Mouse (Mus musculus) G1E (cell line): ENCODE data around the gene Stk32c. TPM values are rescaled to one million over a fixed set of nuclear protein-coding genes. Genes with fewer than 3 reads are reported as not detected.

Experiments
- ATAC-seq: 2 replicates; pipeline ENCODE4 v1.8.0; 2016; ENCODE audit warnings: mild to moderate bottlenecking; ENCODE audit not compliant: insufficient number of reproducible peaks, poor library complexity, low FRiP score, severe bottlenecking; ENCODE audit errors: extremely low read depth
- DNase-seq: peaks from one replicate; pipeline ENCODE4 v3.0.0; 2012; ENCODE audit warnings: low spot score
- H3K27me3 ChIP-seq: 2 replicates; pipeline ENCODE4 v1.6.1; 2012; ENCODE audit warnings: mild to moderate bottlenecking, low read length, inconsistent platforms; ENCODE audit not compliant: insufficient read depth
- H3K36me3 ChIP-seq: replicated peaks from 2 replicates; pipeline ENCODE3; 2012; ENCODE audit warnings: mild to moderate bottlenecking, inconsistent platforms
- H3K4me1 ChIP-seq: 2 replicates; pipeline ENCODE4 v1.6.1; 2012; ENCODE audit warnings: low read depth, low read length, inconsistent platforms, mixed read lengths; ENCODE audit not compliant: insufficient read depth
- H3K4me3 ChIP-seq: 2 replicates; pipeline ENCODE4 v1.5.1; 2012; ENCODE audit warnings: low read depth, mild to moderate bottlenecking, inconsistent platforms, low read length, moderate library complexity, mixed read lengths
- H3K9me3 ChIP-seq: replicated peaks from 2 replicates; pipeline ENCODE4 v1.6.1; 2012; ENCODE audit warnings: inconsistent platforms
- CTCF ChIP-seq: IDR thresholded peaks from 2 replicates; pipeline ENCODE4 v1.5.1; 2012; ENCODE audit warnings: low read depth, low read length, inconsistent platforms, mixed read lengths
- GATA1 ChIP-seq: IDR thresholded peaks from 2 replicates; pipeline ENCODE4 v1.6.1; 2012; ENCODE audit warnings: borderline replicate concordance, low read length, inconsistent platforms, mixed read lengths
- GATA2 ChIP-seq: IDR thresholded peaks from 2 replicates; pipeline ENCODE4 v1.6.1; 2012; ENCODE audit warnings: low read depth, low read length, inconsistent platforms, borderline replicate concordance
- POLR2AphosphoS5 ChIP-seq: IDR thresholded peaks from 2 replicates; pipeline ENCODE4 v1.6.1; 2012; ENCODE audit warnings: low read depth, low read length, inconsistent platforms; ENCODE audit not compliant: insufficient replicate concordance
- TAL1 ChIP-seq: conservative IDR thresholded peaks from 2 replicates; pipeline ENCODE4 v1.6.1; 2012; ENCODE audit warnings: low read depth, low read length, inconsistent platforms, mixed read lengths
- polyA plus RNA-seq: library from polyadenylated mRNA; stranded (reverse); fragments of >175 nt; gene quantifications from 2 replicates; pipeline ENCODE4 v1.2.3, GENCODE M21; 2012
- total RNA-seq, 2 experiments: library from RNA; stranded (forward) in 1 of 2; stranded (reverse) in 1 of 2; fragments of 200-1000 nt in 1 of 2; fragments of >200 nt in 1 of 2; fragmentation: Nextera tagmentation in 1 of 2; gene quantifications; 2 replicates each; pipeline ENCODE4 v1.2.3; 2014 to 2017

Stk32c gene
- total and polyA plus RNA-seq, 3 experiments, result not detected

DNA sequence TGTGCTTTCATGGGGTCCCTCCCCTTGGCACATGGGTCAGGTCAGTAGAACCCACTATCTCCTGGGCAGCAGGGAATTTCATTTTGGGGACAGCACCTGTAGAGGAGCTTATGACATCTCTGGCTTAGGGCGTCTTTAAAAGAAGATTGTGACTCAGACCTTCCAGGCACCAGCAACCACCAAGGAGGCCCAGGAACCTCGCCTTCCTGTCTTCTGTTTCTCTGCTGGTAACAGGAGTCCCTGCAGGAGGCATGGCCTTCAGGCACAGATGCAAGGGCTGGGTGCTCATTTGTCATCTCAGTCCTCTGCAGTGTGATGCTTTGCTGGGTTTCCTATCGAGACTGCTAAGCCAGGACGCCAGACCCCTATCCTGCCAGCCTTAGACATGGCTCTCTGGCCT lies 84.1 kb downstream of the Stk32c start:
- no peaks in the 10 kb centered on the region for H3K27me3 ChIP-seq

DNA sequence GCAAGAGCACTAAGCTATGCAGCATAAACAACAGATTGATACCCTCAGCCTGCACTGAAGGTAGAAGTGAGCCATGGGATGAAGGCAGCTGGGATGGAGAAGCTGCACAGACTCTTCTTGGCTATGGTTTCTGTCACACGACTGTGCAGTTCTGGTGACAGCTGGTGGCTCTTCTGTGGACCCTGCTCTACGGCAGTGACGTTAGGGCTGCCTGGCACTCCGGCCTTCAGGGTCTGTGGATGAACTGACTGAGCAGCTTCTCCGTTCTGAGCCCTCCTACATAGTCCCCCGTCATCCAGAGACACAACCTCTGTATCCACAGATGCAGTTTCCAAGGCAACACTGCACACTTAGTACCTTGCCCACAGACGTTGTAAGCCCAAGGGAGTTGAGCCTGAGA lies 86.6 kb downstream of the Stk32c start:
- no peak for TF ChIP-seq CTCF
- TF ChIP-seq POLR2AphosphoS5, result no peak
- TF ChIP-seq GATA2, result no peak
- no peak for TF ChIP-seq TAL1
- no peak for TF ChIP-seq GATA1

More for the DNA sequence above, 84.1 kb downstream of the Stk32c start:
- no peak for ATAC-seq
- no peak overlapping the region for H3K4me3 ChIP-seq
- no peaks in the 10 kb centered on the region for H3K4me1 ChIP-seq
- no peaks in the 10 kb centered on the region for H3K36me3 ChIP-seq
- no peak for TF ChIP-seq GATA1
- no peak for TF ChIP-seq GATA2
- TF ChIP-seq TAL1, result no peak
- TF ChIP-seq POLR2AphosphoS5, result no peak
- TF ChIP-seq CTCF, result no peak
- H3K9me3 ChIP-seq, result peaks cover 51% of the 10 kb centered on the region
- DNase-seq, result no peak

DNA sequence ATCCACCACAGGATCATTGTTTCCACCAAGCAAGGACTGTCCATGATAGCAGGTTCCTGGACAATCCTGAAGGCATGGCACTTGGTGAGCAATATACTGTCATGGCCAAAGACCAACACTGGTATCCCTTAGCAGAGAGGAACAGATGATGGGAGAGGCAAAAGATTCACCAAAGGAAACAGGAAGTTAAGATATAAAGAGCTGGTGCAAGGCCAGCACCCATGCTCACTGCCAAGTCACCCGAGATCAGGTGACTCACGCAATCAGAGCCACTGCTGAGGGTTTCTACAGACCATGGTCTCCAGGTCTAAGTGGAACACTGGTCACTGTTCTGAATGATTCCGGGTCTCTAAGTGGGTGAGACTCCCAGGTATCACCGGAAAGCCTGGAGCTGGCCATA lies 87.2 kb downstream of the Stk32c start:
- TF ChIP-seq GATA1 (no peak), CTCF (no peak), GATA2 (no peak), TAL1 (no peak), POLR2AphosphoS5 (no peak)
- no peak for ATAC-seq
- Histone ChIP-seq H3K27me3 (no peaks in the 10 kb centered on the region), H3K4me3 (no peak overlapping the region), H3K9me3 (peaks cover 53% of the 10 kb centered on the region), H3K4me1 (no peaks in the 10 kb centered on the region), H3K36me3 (no peaks in the 10 kb centered on the region)
- DNase-seq, result no peak

More for the DNA sequence above, 86.6 kb downstream of the Stk32c start:
- no peak overlapping the region for H3K4me3 ChIP-seq
- no peaks in the 10 kb centered on the region for H3K27me3 ChIP-seq
- H3K4me1 ChIP-seq, result no peaks in the 10 kb centered on the region
- no peak for DNase-seq
- H3K9me3 ChIP-seq, result peaks cover 53% of the 10 kb centered on the region
- ATAC-seq, result no peak
- no peaks in the 10 kb centered on the region for H3K36me3 ChIP-seq

DNA sequence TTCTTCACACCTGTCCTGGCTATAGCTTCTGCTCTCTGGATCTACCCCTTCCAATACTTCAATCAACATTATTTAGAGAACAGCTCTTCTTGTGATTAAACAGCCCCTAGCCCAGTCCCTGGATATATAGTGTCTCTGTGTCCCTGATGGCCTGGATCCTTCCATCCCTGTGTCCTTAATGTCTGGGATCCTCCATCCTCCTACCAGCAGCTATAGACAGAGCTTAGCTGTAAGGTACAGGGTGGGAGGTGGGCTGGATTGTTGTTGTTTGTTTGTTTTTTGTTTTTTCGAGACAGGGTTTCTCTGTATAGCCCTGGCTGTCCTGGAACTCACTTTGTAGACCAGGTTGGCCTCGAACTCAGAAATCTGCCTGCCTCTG lies 93.3 kb downstream of the Stk32c start:
- Histone ChIP-seq H3K9me3 (peaks cover 48% of the 10 kb centered on the region), H3K4me1 (no peaks in the 10 kb centered on the region), H3K4me3 (no peak overlapping the region), H3K27me3 (no peaks in the 10 kb centered on the region), H3K36me3 (no peaks in the 10 kb centered on the region)
- no peak for TF ChIP-seq GATA2
- TF ChIP-seq CTCF, result no peak
- TF ChIP-seq POLR2AphosphoS5, result no peak
- TF ChIP-seq TAL1, result no peak
- ATAC-seq, result no peak
- DNase-seq, result no peak

DNA sequence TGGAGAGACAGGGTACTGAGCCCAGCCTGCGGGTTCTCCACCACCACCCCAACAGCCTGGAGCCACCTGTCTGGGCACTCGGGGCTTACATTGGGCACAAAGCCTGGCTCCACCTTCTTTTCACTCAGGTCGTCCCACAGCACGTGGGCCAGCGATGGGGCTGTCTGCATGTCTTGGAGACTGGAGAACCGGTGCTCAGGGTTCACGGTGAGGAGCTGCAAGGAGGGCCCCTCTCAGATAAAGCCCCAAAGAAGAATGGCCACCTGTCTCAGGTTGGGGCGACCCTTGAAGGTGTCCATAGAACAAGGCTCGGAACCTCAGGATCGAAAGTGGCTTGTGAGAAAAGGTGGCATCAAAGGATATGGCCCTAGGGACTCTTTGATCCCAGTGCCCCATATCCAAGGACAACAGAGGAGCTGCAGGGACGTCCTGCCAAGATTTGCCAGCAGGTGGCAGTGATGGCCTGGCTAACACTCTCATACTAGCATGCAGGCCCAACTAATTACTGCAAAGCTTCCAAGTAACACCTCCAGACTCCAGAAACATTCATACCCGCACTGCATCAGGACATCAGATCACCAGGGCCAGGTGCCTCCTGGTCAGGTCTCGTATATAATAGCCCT lies 93.8 kb downstream of the Stk32c start:
- H3K27me3 ChIP-seq, result no peaks in the 10 kb centered on the region
- DNase-seq (no peak), ATAC-seq (no peak; the same call in 1 of the 2 replicates)
- TF ChIP-seq GATA2 (no peak), POLR2AphosphoS5 (no peak), CTCF (no peak), TAL1 (no peak)
- H3K36me3 ChIP-seq, result no peaks in the 10 kb centered on the region
- H3K9me3 ChIP-seq, result peaks cover 48% of the 10 kb centered on the region
- H3K4me3 ChIP-seq, result no peak overlapping the region
- no peaks in the 10 kb centered on the region for H3K4me1 ChIP-seq

DNA sequence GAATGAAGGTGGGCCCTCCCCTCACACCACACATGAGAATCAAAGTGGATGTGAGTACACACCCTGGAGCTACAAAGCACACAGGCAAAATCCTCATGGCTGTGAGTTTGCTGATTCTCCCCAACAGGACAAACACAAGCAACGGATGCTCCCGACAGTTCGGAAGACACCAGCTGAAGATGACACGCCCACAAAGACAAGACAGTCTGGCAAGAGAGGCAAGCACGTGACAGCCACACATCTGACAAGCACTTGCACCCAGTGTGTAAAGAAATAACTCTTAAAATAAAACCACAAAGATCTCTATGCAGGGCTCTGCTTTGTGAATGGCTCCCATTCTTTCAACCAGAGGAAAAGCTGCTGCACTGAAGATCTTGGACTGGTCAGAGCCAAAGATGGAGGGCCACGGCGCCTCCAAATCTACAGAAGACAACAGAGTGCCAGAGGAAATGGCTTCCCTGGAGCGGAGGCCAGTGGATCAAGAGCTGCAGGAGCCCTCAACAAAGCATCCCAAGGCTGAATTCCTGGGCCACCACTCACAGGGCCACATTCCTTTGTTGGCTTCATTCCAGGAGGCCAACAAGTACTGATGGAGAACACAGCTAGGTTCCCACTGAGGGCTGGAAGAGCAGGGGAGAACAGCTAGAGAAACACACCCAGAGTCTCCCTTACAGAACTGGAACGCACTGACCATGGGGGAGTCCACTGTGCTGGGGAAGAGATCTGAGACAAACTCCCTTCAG lies 105.0 kb downstream of the Stk32c start:
- ATAC-seq, result no peak
- no peak overlapping the region for H3K4me3 ChIP-seq
- TF ChIP-seq TAL1 (no peak), CTCF (no peak), GATA2 (no peak), POLR2AphosphoS5 (no peak), GATA1 (no peak)
- peaks cover 34% of the 10 kb centered on the region for H3K9me3 ChIP-seq
- DNase-seq, result no peak
- no peaks in the 10 kb centered on the region for H3K27me3 ChIP-seq
- no peaks in the 10 kb centered on the region for H3K36me3 ChIP-seq
- no peaks in the 10 kb centered on the region for H3K4me1 ChIP-seq
